Mouse (Mus musculus) heart, embryonic 10.5 days (tissue): ENCODE data around the gene St6gal1. TPM values are rescaled to one million over a fixed set of nuclear protein-coding genes. Genes with fewer than 3 reads are reported as not detected.
A peak's percentile ranks its signal among the peaks of the same experiment; 100 is the strongest.

Experiments
- DNase-seq: peaks from one replicate; pipeline ENCODE4 v3.0.0-alpha.2; 2017; ENCODE audit warnings: low spot score
- H3K27ac ChIP-seq: fragments of 300-500 bp; sonication (generic); 2 replicates; pipeline ENCODE4 v1.5.1; 2016; ENCODE audit warnings: mild to moderate bottlenecking
- H3K27me3 ChIP-seq: fragments of 300-500 bp; sonication (generic); 2 replicates; pipeline ENCODE4 v1.6.1; 2016; ENCODE audit warnings: mild to moderate bottlenecking; ENCODE audit not compliant: poor library complexity, insufficient read depth, severe bottlenecking
- H3K36me3 ChIP-seq: fragments of 300-500 bp; sonication (generic); 2 replicates; pipeline ENCODE4 v1.6.1; 2016; ENCODE audit warnings: mild to moderate bottlenecking, moderate library complexity
- H3K4me1 ChIP-seq: fragments of 300-500 bp; sonication (generic); 2 replicates; pipeline ENCODE4 v1.6.1; 2016; ENCODE audit warnings: mild to moderate bottlenecking
- H3K4me3 ChIP-seq: fragments of 300-500 bp; sonication (generic); 2 replicates; pipeline ENCODE4 v1.5.1; 2016; ENCODE audit warnings: mild to moderate bottlenecking, moderate library complexity
- H3K9me3 ChIP-seq: fragments of 300-500 bp; sonication (generic); 2 replicates; pipeline ENCODE4 v1.6.1; 2016; ENCODE audit warnings: mild to moderate bottlenecking, moderate library complexity
- WGBS: fragments of 180-500 bp; shearing (Covaris S2); methylation state at CpG from one replicate; pipeline ENCODE4 v1.1.7; 2016; 5-methylcytosine and 5-hydroxymethylcytosine counted together
- polyA plus RNA-seq: library from polyadenylated mRNA; unstranded; fragments of >200 nt; fragmentation: Nextera tagmentation; extraction: Ambion mirVana; gene quantifications from 2 replicates; pipeline ENCODE4 v1.2.1, GENCODE M21; 2016

St6gal1 gene
- polyA plus RNA-seq, 1 experiment from 2014 or later, result 18.0 TPM

GRCm38 (mm10) chr16:23191560-23192242 lies 32.8 kb upstream of the St6gal1 start:
- no peaks in the 10 kb centered on the region for H3K4me1 ChIP-seq
- no peaks in the 10 kb centered on the region for H3K27me3 ChIP-seq
- 75% methylated on average over 9 of the region's 9 CpGs for WGBS
- no peak for DNase-seq
- no peak overlapping the region for H3K4me3 ChIP-seq
- no peak overlapping the region for H3K27ac ChIP-seq
- no peaks in the 10 kb centered on the region for H3K9me3 ChIP-seq
- H3K36me3 ChIP-seq, result no peaks in the 10 kb centered on the region

DNA sequence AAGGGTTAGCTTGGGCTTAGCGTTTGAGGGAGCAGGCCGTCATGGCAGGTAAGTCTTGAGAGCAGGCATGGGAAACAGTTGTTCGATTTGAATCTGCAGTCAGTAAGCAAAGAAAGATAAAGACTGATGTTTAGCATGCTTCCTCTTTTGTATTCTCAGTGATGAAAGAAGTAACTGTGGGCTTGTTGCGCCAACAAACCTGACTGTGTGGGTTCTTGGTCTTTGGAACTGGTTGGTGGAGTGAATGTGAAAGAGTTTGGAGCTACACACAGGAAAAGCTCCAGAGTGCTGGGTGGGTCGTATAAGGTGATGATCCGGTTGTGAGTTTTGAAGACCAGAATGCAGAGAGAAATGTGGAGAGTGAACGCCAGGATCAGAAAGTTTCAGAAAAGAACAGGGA lies 28.9 kb upstream of the St6gal1 start:
- Histone ChIP-seq H3K27ac (no peak overlapping the region), H3K9me3 (no peaks in the 10 kb centered on the region), H3K36me3 (no peaks in the 10 kb centered on the region), H3K4me3 (no peak overlapping the region), H3K4me1 (no peaks in the 10 kb centered on the region), H3K27me3 (no peaks in the 10 kb centered on the region)
- DNase-seq, result no peak
- WGBS, result 79% methylated on average over 7 of the region's 7 CpGs

- DNase-seq, result no peak
- Histone ChIP-seq H3K27ac (no peak overlapping the region), H3K9me3 (no peaks in the 10 kb centered on the region), H3K36me3 (no peaks in the 10 kb centered on the region), H3K4me1 (no peaks in the 10 kb centered on the region), H3K27me3 (no peaks in the 10 kb centered on the region), H3K4me3 (no peak overlapping the region)
These were observed 28.2 kb upstream of the St6gal1 start for GRCm38 (mm10) chr16:23196296-23196695.

GRCm38 (mm10) chr16:23196791-23197190 lies 27.7 kb upstream of the St6gal1 start:
- Histone ChIP-seq H3K4me3 (no peak overlapping the region), H3K27ac (no peak overlapping the region), H3K27me3 (no peaks in the 10 kb centered on the region), H3K4me1 (no peaks in the 10 kb centered on the region), H3K36me3 (no peaks in the 10 kb centered on the region), H3K9me3 (no peaks in the 10 kb centered on the region)
- 93% methylated on average over 6 of the region's 6 CpGs for WGBS
- DNase-seq, result no peak

DNA sequence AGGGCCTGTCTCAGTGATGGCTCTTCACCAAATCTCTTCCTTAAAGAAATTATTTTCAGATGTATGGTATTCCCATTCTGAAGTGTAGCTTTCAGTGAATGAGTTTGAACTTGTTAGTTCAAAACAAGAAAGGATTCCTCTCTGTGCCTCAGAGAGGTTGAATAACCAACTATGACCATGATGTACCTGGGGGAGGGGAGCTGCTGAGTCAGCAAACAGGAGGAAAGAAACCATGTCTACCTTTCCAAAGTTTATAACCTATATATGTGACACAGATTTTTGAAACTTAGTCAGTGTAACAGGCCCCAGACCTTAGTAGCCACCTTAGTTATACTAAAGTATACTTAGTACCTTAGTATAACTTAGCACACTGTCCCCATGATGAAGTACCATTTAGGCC lies 23.0 kb upstream of the St6gal1 start:
- no peaks in the 10 kb centered on the region for H3K36me3 ChIP-seq
- DNase-seq, result no peak

GRCm38 (mm10) chr16:23214314-23214713 lies 10.2 kb upstream of the St6gal1 start:
- H3K36me3 ChIP-seq, result no peaks in the 10 kb centered on the region
- H3K4me1 ChIP-seq, result peaks cover 11% of the 10 kb centered on the region; the same call in 1 of the 2 replicates
- H3K9me3 ChIP-seq, result no peaks in the 10 kb centered on the region
- 62% methylated on average over 7 of the region's 7 CpGs for WGBS
- H3K27ac ChIP-seq, result no peak overlapping the region
- no peak for DNase-seq
- no peaks in the 10 kb centered on the region for H3K27me3 ChIP-seq
- no peak overlapping the region for H3K4me3 ChIP-seq

More for the DNA sequence above, 23.0 kb upstream of the St6gal1 start:
- Histone ChIP-seq H3K27me3 (no peaks in the 10 kb centered on the region), H3K4me3 (no peak overlapping the region), H3K4me1 (no peaks in the 10 kb centered on the region), H3K9me3 (no peaks in the 10 kb centered on the region), H3K27ac (no peak overlapping the region)

DNA sequence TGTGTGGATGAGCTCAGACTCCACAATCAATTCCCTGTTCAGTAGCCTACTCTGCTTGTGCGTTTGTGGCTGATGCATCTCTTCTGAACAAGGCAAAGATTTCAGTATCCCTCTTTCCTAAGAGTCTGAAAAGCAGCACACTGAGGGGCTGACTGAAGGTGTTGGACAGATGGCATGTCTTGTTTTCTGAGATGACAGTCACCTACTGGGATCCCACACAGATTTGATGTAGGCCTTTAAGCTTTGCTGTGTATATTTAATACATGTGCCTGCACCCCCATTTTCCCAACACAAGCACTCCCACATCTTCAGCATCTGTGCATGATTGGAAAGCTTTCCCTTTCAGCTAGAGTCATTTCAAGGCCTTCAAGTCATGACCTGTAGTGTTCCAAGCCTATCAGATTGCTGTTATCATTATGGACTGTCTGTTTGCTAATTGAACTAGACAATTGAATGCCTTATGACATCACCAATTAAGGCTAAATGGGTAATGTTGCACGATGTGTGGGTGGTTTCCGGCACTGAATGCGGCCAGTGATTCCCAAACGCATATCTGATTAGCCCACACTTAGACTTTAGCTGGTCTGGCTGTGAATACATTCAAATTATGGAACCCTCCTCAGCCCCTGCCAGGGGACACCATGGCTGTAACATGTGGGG lies 9.2 kb upstream of the St6gal1 start:
- H3K9me3 ChIP-seq, result no peaks in the 10 kb centered on the region
- no peaks in the 10 kb centered on the region for H3K36me3 ChIP-seq
- no peak overlapping the region for H3K4me3 ChIP-seq
- no peak overlapping the region for H3K27ac ChIP-seq
- 81% methylated on average over 5 of the region's 5 CpGs for WGBS
- peaks cover 11% of the 10 kb centered on the region; the same call in 1 of the 2 replicates for H3K4me1 ChIP-seq
- no peak for DNase-seq
- H3K27me3 ChIP-seq, result no peaks in the 10 kb centered on the region

GRCm38 (mm10) chr16:23216366-23216765 lies 8.2 kb upstream of the St6gal1 start:
- Histone ChIP-seq H3K4me1 (peaks cover 11% of the 10 kb centered on the region; the same call in 1 of the 2 replicates), H3K27me3 (no peaks in the 10 kb centered on the region), H3K4me3 (no peak overlapping the region), H3K27ac (no peak overlapping the region), H3K9me3 (no peaks in the 10 kb centered on the region), H3K36me3 (no peaks in the 10 kb centered on the region)
- 79% methylated on average over 9 of the region's 9 CpGs for WGBS
- DNase-seq, result no peak

DNA sequence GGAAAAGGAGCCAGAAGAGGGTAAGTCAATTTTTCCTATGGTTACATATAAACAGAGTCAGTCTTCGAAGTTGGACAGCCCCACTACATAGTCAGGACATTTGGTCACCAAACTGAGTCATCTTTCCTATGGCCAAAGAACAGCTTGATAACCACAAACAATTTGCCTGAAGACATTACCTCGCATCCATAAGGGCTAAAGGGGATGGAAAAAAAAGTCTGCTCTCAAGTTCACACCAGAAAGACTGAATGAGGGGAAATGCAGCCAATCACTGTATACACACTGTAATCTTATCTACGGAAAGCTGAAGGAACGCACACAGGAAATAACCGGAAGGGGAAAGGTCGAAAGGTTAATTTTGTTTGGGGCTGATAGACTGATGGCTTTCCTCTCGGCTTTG lies 6.2 kb upstream of the St6gal1 start:
- DNase-seq, result no peak
- Histone ChIP-seq H3K36me3 (no peaks in the 10 kb centered on the region), H3K9me3 (no peaks in the 10 kb centered on the region), H3K27ac (no peak overlapping the region), H3K27me3 (peaks cover 8% of the 10 kb centered on the region), H3K4me3 (no peak overlapping the region), H3K4me1 (peaks cover 11% of the 10 kb centered on the region; the same call in 1 of the 2 replicates)
- 28% methylated on average over 7 of the region's 7 CpGs for WGBS

DNA sequence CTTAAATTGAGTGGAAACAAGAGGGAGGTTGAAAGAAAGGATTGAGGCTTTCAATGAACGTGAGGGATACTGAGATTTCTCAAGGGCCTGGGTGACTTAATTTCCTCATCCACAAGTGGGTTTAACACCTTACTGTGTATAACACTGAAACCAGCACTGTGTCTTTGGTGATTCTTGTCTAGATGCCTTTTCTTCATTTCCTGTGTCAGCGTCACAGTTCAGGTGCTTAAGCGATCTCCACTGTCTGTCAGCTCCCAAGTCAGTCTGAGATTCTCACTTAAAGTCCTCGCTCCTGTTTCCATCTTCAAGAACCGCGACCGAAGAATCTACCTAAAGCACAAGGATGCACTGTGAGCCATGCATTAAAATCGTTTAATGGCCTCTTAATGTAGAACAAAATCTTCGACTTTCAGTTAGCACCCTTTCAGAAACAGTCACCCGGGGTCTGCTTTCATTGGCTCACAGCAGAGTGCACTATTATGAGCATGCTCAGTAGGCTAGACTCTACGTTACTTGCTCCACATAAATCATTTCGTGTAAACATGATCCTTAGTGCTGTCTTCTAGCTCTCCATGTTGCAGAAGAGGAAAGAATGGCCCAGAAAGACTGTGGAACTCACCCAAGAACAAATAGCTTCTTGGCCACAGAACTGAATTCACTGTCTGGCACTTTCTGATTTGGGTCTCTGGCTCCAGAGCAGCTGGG lies 1.2 kb upstream of the St6gal1 start:
- 67% methylated on average over 12 of the region's 12 CpGs for WGBS
- Histone ChIP-seq H3K4me3 (no peak overlapping the region), H3K4me1 (peaks cover 30% of the 10 kb centered on the region), H3K36me3 (no peaks in the 10 kb centered on the region), H3K27ac (peak overlapping the region; percentile 91; the same call in 1 of the 2 replicates), H3K27me3 (peaks cover 24% of the 10 kb centered on the region), H3K9me3 (no peaks in the 10 kb centered on the region)
- peak; percentile 51 for DNase-seq

DNA sequence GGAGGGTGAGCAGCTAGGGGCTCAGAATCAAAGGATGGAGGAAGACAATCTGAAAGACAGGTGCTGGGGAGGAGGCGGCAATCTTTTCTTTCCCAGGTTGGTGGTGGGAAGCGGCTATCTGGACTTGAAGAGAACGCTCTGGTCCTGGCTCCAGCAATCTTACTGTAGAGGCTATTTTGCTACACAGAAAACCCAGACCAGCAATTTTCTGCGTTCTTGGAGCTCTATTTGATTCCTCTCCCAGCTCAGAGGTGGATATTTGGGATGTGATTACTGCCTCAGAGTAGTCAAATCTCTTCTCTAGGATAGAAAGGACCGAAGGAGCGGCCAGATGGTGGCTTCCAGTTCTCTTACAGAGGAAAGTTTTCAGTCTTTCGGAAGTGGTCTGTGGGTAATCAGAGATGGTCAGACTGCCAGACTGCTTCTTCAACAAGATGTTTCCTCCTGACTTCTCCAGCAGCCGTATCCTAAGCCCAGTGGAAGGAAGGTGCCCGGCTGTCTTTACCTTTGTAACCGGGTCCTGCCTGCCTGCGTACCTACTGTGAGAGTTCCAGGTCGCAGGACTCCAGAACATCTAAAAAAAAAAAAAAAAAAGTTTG lies 570 bp upstream of the St6gal1 start:
- H3K36me3 ChIP-seq, result no peaks in the 10 kb centered on the region
- H3K4me1 ChIP-seq, result peaks cover 28% of the 10 kb centered on the region
- H3K27ac ChIP-seq, result peak overlapping the region; percentile 91; the same call in 1 of the 2 replicates
- H3K4me3 ChIP-seq, result peak overlapping the region; percentile 86; the same call in 1 of the 2 replicates
- no peaks in the 10 kb centered on the region for H3K9me3 ChIP-seq
- peaks cover 24% of the 10 kb centered on the region for H3K27me3 ChIP-seq
- 22% methylated on average over 12 of the region's 12 CpGs for WGBS
- DNase-seq, result peak; percentile 68

DNA sequence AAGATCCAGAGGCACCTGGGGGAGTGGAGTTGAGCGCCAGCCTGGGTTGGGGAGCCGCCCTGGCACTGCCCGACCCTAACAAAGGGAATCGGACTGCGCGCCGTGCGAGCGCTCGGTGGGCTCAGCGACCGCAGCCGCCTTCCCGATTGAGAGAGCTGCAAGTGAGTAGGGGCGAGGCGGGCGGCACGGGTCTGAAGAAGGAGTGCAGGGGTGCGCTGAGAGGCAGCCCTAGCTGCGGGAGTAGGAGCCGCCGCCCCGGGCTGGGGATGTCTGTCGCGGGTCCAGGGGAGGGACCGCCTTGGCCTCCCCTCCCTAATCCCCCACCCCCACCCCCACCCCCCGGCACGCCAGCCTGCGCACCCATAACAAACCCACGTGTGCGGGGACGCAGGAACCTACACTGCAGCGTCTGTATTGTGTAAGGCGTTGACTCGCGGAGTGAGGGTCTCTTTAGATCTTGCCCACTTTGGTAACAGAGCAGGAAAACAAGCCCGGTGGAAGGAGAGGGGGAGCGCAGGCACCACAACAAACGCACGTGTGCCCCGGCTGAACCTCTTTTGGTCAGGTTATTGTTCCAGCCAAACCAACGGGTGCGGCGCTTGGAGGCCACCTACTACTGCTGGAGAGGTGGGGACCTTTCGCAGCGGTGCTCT lies 655 bp downstream of the St6gal1 start:
- peak; percentile 81 for DNase-seq
- Histone ChIP-seq H3K27ac (peak overlapping the region; percentile 91), H3K27me3 (peaks cover 24% of the 10 kb centered on the region), H3K4me3 (peak overlapping the region; percentile 86), H3K4me1 (peaks cover 33% of the 10 kb centered on the region), H3K9me3 (no peaks in the 10 kb centered on the region), H3K36me3 (no peaks in the 10 kb centered on the region)
- under 1% methylated on average over 46 of the region's 46 CpGs for WGBS
